Mouse (Mus musculus): ENCODE measurements around the gene Bmp8a.
"Not testable (repeated sequence)": the region's sequence is repeated elsewhere in the genome, so short reads cannot be mapped to it uniquely, and the experiment has no call there.

The Bmp8a gene

GRCm38 (mm10) chr4:123284731-123285624 lies 58.1 kb downstream of the Bmp8a start:
- no peak for DNase-seq

- not testable (repeated sequence) for DNase-seq
Measured at GRCm38 (mm10) chr4:123283675-123284064, 59.4 kb downstream of the Bmp8a start.

- peak; percentile 39 to 41 for DNase-seq
Measured at GRCm38 (mm10) chr4:123282915-123283674, 60.0 kb downstream of the Bmp8a start.

GRCm38 (mm10) chr4:123282500-123282899 lies 60.6 kb downstream of the Bmp8a start:
- peak; percentile 87 for DNase-seq

- no peak for DNase-seq
Measured at GRCm38 (mm10) chr4:123280117-123280516, 62.9 kb downstream of the Bmp8a start.

- no peak for DNase-seq
Measured at GRCm38 (mm10) chr4:123271063-123271462, 72.0 kb downstream of the Bmp8a start.
